Mouse (Mus musculus): ENCODE results near the gene Adcy5. TPM values are rescaled to one million over a fixed set of nuclear protein-coding genes. Genes with fewer than 3 reads are reported as not detected.

Adcy5 gene
- polyA plus RNA-seq, 1 experiment from 2014 or later, result 8.4 TPM

- H3K36me3 ChIP-seq (ENCODE audit: control insufficient read depth, insufficient read depth, low read length), result peaks cover 25% of the 10 kb centered on the region
- H3K4me3 ChIP-seq (replicated peaks; ENCODE audit: low read depth, low read length), result no peak overlapping the region
- H3K9ac ChIP-seq (replicated peaks; ENCODE audit: low read length), result no peak overlapping the region
- WGBS, result 90% methylated on average over 7 of the region's 7 CpGs
- no peak overlapping the region for H3K4me2 ChIP-seq (ENCODE audit: low read length)
- H3K27ac ChIP-seq (replicated peaks; ENCODE audit: low read depth, low read length), result no peak overlapping the region
- H3K27me3 ChIP-seq (ENCODE audit: control insufficient read depth, insufficient read depth, low read length), result no peaks in the 10 kb centered on the region
- H3K4me1 ChIP-seq (ENCODE audit: control insufficient read depth, insufficient read depth, low read length), result no peaks in the 10 kb centered on the region
- no peaks in the 10 kb centered on the region for H3K9me3 ChIP-seq (ENCODE audit: control insufficient read depth, low read length)
- ATAC-seq (ENCODE audit: low FRiP score, low TSS enrichment), result no peak
- DNase-seq, result no peak
Observed at GRCm38 (mm10) chr16:35305226-35305625, 150.5 kb downstream of the Adcy5 start.

- WGBS, result 99% methylated on average over 2 of the region's 2 CpGs
- no peaks in the 10 kb centered on the region for H3K4me1 ChIP-seq (ENCODE audit: control insufficient read depth, insufficient read depth, low read length)
- no peak overlapping the region for H3K9ac ChIP-seq (replicated peaks; ENCODE audit: low read length)
- H3K27ac ChIP-seq (replicated peaks; ENCODE audit: low read depth, low read length), result no peak overlapping the region
- DNase-seq, result no peak
- H3K4me2 ChIP-seq (ENCODE audit: low read length), result no peak overlapping the region
- peaks cover 25% of the 10 kb centered on the region for H3K36me3 ChIP-seq (ENCODE audit: control insufficient read depth, insufficient read depth, low read length)
- no peaks in the 10 kb centered on the region for H3K27me3 ChIP-seq (ENCODE audit: control insufficient read depth, insufficient read depth, low read length)
- no peak overlapping the region for H3K4me3 ChIP-seq (replicated peaks; ENCODE audit: low read depth, low read length)
- no peak for ATAC-seq (ENCODE audit: low FRiP score, low TSS enrichment)
- H3K9me3 ChIP-seq (ENCODE audit: control insufficient read depth, low read length), result no peaks in the 10 kb centered on the region
Observed at GRCm38 (mm10) chr16:35306631-35307030, 152.0 kb downstream of the Adcy5 start.

GRCm38 (mm10) chr16:35307331-35307730 lies 152.7 kb downstream of the Adcy5 start:
- 92% methylated on average over 2 of the region's 2 CpGs for WGBS
- Histone ChIP-seq H3K4me3 (replicated peaks; ENCODE audit: low read depth, low read length) (no peak overlapping the region), H3K36me3 (ENCODE audit: control insufficient read depth, insufficient read depth, low read length) (peaks cover 23% of the 10 kb centered on the region), H3K9ac (replicated peaks; ENCODE audit: low read length) (no peak overlapping the region), H3K4me1 (ENCODE audit: control insufficient read depth, insufficient read depth, low read length) (no peaks in the 10 kb centered on the region), H3K27ac (replicated peaks; ENCODE audit: low read depth, low read length) (no peak overlapping the region), H3K9me3 (ENCODE audit: control insufficient read depth, low read length) (no peaks in the 10 kb centered on the region), H3K27me3 (ENCODE audit: control insufficient read depth, insufficient read depth, low read length) (no peaks in the 10 kb centered on the region), H3K4me2 (ENCODE audit: low read length) (no peak overlapping the region)
- no peak for DNase-seq
- no peak for ATAC-seq (ENCODE audit: low FRiP score, low TSS enrichment)

GRCm38 (mm10) chr16:35308016-35308415 lies 153.3 kb downstream of the Adcy5 start:
- Histone ChIP-seq H3K4me3 (replicated peaks; ENCODE audit: low read depth, low read length) (no peak overlapping the region), H3K4me1 (ENCODE audit: control insufficient read depth, insufficient read depth, low read length) (no peaks in the 10 kb centered on the region), H3K4me2 (ENCODE audit: low read length) (no peak overlapping the region), H3K27ac (replicated peaks; ENCODE audit: low read depth, low read length) (no peak overlapping the region), H3K27me3 (ENCODE audit: control insufficient read depth, insufficient read depth, low read length) (no peaks in the 10 kb centered on the region), H3K36me3 (ENCODE audit: control insufficient read depth, insufficient read depth, low read length) (peaks cover 16% of the 10 kb centered on the region), H3K9ac (replicated peaks; ENCODE audit: low read length) (no peak overlapping the region), H3K9me3 (ENCODE audit: control insufficient read depth, low read length) (no peaks in the 10 kb centered on the region)
- ATAC-seq (ENCODE audit: low FRiP score, low TSS enrichment) (no peak), DNase-seq (no peak)
- 89% methylated on average over 6 of the region's 6 CpGs for WGBS

- DNase-seq, result no peak
- ATAC-seq (ENCODE audit: low FRiP score, low TSS enrichment), result no peak
- H3K4me1 ChIP-seq (ENCODE audit: control insufficient read depth, insufficient read depth, low read length), result no peaks in the 10 kb centered on the region
- no peak overlapping the region for H3K4me2 ChIP-seq (ENCODE audit: low read length)
- no peak overlapping the region for H3K27ac ChIP-seq (replicated peaks; ENCODE audit: low read depth, low read length)
- no peak overlapping the region for H3K9ac ChIP-seq (replicated peaks; ENCODE audit: low read length)
- no peaks in the 10 kb centered on the region for H3K9me3 ChIP-seq (ENCODE audit: control insufficient read depth, low read length)
- 93% methylated on average over 6 of the region's 6 CpGs for WGBS
- no peaks in the 10 kb centered on the region for H3K27me3 ChIP-seq (ENCODE audit: control insufficient read depth, insufficient read depth, low read length)
- H3K4me3 ChIP-seq (replicated peaks; ENCODE audit: low read depth, low read length), result no peak overlapping the region
- peaks cover 16% of the 10 kb centered on the region for H3K36me3 ChIP-seq (ENCODE audit: control insufficient read depth, insufficient read depth, low read length)
Observed at GRCm38 (mm10) chr16:35308486-35309143, 153.9 kb downstream of the Adcy5 start.

GRCm38 (mm10) chr16:35309634-35310033 lies 155.0 kb downstream of the Adcy5 start:
- Histone ChIP-seq H3K4me1 (ENCODE audit: control insufficient read depth, insufficient read depth, low read length) (no peaks in the 10 kb centered on the region), H3K9me3 (ENCODE audit: control insufficient read depth, low read length) (no peaks in the 10 kb centered on the region), H3K9ac (replicated peaks; ENCODE audit: low read length) (no peak overlapping the region), H3K4me3 (replicated peaks; ENCODE audit: low read depth, low read length) (no peak overlapping the region), H3K27me3 (ENCODE audit: control insufficient read depth, insufficient read depth, low read length) (no peaks in the 10 kb centered on the region), H3K4me2 (ENCODE audit: low read length) (no peak overlapping the region), H3K27ac (replicated peaks; ENCODE audit: low read depth, low read length) (no peak overlapping the region), H3K36me3 (ENCODE audit: control insufficient read depth, insufficient read depth, low read length) (peaks cover 9% of the 10 kb centered on the region)
- ATAC-seq (ENCODE audit: low FRiP score, low TSS enrichment), result no peak
- 91% methylated on average over 4 of the region's 4 CpGs for WGBS
- no peak for DNase-seq

- no peak overlapping the region for H3K4me3 ChIP-seq (replicated peaks; ENCODE audit: low read depth, low read length)
- H3K9ac ChIP-seq (replicated peaks; ENCODE audit: low read length), result no peak overlapping the region
- H3K4me1 ChIP-seq (ENCODE audit: control insufficient read depth, insufficient read depth, low read length), result no peaks in the 10 kb centered on the region
- 51% methylated on average over 2 of the region's 2 CpGs for WGBS
- H3K4me2 ChIP-seq (ENCODE audit: low read length), result no peak overlapping the region
- ATAC-seq (ENCODE audit: low FRiP score, low TSS enrichment), result no peak
- peaks cover 6% of the 10 kb centered on the region for H3K36me3 ChIP-seq (ENCODE audit: control insufficient read depth, insufficient read depth, low read length)
- no peaks in the 10 kb centered on the region for H3K27me3 ChIP-seq (ENCODE audit: control insufficient read depth, insufficient read depth, low read length)
- no peaks in the 10 kb centered on the region for H3K9me3 ChIP-seq (ENCODE audit: control insufficient read depth, low read length)
- no peak overlapping the region for H3K27ac ChIP-seq (replicated peaks; ENCODE audit: low read depth, low read length)
- DNase-seq, result no peak
Observed at GRCm38 (mm10) chr16:35310551-35311110, 156.0 kb downstream of the Adcy5 start.

- no peak for ATAC-seq (ENCODE audit: low FRiP score, low TSS enrichment)
- Histone ChIP-seq H3K4me1 (ENCODE audit: control insufficient read depth, insufficient read depth, low read length) (no peaks in the 10 kb centered on the region), H3K4me2 (ENCODE audit: low read length) (no peak overlapping the region), H3K36me3 (ENCODE audit: control insufficient read depth, insufficient read depth, low read length) (peaks cover 6% of the 10 kb centered on the region), H3K9me3 (ENCODE audit: control insufficient read depth, low read length) (no peaks in the 10 kb centered on the region), H3K9ac (replicated peaks; ENCODE audit: low read length) (no peak overlapping the region), H3K27me3 (ENCODE audit: control insufficient read depth, insufficient read depth, low read length) (no peaks in the 10 kb centered on the region), H3K4me3 (replicated peaks; ENCODE audit: low read depth, low read length) (no peak overlapping the region), H3K27ac (replicated peaks; ENCODE audit: low read depth, low read length) (no peak overlapping the region)
- DNase-seq, result peak; percentile 14
- 70% methylated on average over 8 of the region's 8 CpGs for WGBS
Observed at GRCm38 (mm10) chr16:35311586-35311985, 156.9 kb downstream of the Adcy5 start.

- Histone ChIP-seq H3K27me3 (ENCODE audit: control insufficient read depth, insufficient read depth, low read length) (no peaks in the 10 kb centered on the region), H3K27ac (replicated peaks; ENCODE audit: low read depth, low read length) (no peak overlapping the region), H3K4me3 (replicated peaks; ENCODE audit: low read depth, low read length) (no peak overlapping the region), H3K4me1 (ENCODE audit: control insufficient read depth, insufficient read depth, low read length) (no peaks in the 10 kb centered on the region), H3K4me2 (ENCODE audit: low read length) (no peak overlapping the region), H3K9me3 (ENCODE audit: control insufficient read depth, low read length) (no peaks in the 10 kb centered on the region), H3K36me3 (ENCODE audit: control insufficient read depth, insufficient read depth, low read length) (peaks cover 6% of the 10 kb centered on the region), H3K9ac (replicated peaks; ENCODE audit: low read length) (no peak overlapping the region)
- ATAC-seq (ENCODE audit: low FRiP score, low TSS enrichment) (no peak), DNase-seq (no peak)
- 45% methylated on average over 3 of the region's 3 CpGs for WGBS
Observed at GRCm38 (mm10) chr16:35315496-35315895, 160.8 kb downstream of the Adcy5 start.
